Mouse (Mus musculus) ES-Bruce4 (cell line): ENCODE results near the gene Ptpn21.

ENCODE experiments used
- CTCF ChIP-seq: IDR thresholded peaks from one replicate; pipeline ENCODE4 v1.8.1; 2011; ENCODE audit warnings: low read depth, low read length
- POLR2A ChIP-seq: IDR thresholded peaks from one replicate; pipeline ENCODE4 v1.8.1; 2011; ENCODE audit warnings: low read length; ENCODE audit not compliant: insufficient read depth

- TF ChIP-seq POLR2A (no peak), CTCF (no peak)
Measured at GRCm38 (mm10) chr12:98759700-98760099, 22.5 kb upstream of the Ptpn21 start.
